Mouse (Mus musculus) kidney, postnatal 4 days (tissue): ENCODE results near the gene Neurl1a.
"Not testable (repeated sequence)": the region's sequence is repeated elsewhere in the genome, so short reads cannot be mapped to it uniquely, and the experiment has no call there.

Experiments
- DNase-seq, 2 experiments: peaks; one replicate each; pipeline ENCODE4 v3.0.0; 2021; ENCODE audit warnings: mixed read lengths in 2 of 2

Neurl1a gene

GRCm38 (mm10) chr19:47178431-47179271 lies at the start of gene Neurl1a:
TSS of gene Neurl1a (plus strand) at chr19:47178820.
- DNase-seq, result peak; percentile 69 to 77

DNA sequence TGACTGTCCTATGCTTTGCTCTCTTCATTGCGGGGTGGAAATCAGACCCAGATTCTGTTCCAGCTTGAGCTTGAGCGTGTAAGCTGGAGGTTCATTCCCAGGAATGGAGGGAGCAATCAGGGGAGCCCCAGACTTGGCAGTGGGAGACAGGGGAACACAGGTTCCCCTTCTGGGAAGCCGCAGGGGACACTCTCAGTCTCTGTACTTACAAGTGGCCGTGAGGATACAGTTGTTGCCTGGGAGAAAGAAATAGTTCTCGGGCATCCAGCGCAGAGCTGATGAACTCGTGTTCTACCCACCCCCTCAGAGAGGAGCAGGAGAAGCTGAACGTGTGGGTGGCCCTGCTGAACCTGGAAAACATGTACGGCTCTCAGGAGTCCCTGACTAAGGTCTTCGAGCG lies 49.8 kb upstream of the Neurl1a start:
- no peak for DNase-seq

DNA sequence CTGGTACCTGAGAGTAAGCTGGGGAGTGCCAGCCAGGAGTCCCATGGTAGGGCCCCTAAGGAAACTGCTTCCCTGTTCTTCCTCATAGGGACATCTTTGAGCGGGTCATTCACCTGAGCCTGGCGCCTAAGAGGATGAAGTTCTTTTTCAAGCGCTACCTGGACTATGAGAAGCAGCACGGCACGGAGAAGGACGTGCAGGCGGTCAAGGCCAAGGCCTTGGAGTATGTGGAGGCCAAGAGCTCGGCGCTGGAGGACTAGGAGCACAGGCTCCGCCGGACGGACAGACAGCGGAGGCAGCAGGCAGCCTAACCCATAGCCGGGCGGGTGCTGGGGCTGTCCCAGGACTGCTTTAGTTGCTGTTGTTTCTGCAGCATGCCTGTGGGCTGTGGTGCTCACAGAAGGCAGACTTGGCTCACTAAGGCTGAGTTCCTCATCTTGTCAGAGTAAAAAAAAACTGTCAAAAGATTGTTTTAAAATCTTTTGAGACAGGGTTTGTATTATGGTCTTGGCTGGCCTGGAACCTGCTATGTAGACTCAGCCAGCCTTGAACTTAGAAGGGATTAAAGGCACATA lies 48.0 kb upstream of the Neurl1a start:
- DNase-seq, result no peak

DNA sequence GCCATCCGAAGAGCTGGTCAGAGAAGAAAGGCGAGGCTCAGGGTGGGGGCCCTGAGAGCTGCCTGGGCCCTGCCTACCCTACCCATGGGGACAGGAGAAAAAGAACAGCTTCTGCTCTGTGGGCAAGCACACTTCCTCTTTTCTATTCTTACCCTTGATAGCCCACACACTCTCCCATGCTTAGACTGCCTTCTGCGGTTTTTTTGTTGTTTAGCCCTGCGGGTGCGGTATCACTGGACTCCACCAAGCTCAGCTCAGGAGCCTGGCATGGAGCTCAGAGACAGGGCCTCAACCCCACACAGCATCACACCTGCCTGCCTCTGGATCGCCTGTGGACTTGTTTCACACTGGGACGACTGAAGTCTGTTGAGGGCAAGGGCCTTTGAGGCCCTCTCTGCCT lies 45.5 kb upstream of the Neurl1a start:
- no peak for DNase-seq

DNA sequence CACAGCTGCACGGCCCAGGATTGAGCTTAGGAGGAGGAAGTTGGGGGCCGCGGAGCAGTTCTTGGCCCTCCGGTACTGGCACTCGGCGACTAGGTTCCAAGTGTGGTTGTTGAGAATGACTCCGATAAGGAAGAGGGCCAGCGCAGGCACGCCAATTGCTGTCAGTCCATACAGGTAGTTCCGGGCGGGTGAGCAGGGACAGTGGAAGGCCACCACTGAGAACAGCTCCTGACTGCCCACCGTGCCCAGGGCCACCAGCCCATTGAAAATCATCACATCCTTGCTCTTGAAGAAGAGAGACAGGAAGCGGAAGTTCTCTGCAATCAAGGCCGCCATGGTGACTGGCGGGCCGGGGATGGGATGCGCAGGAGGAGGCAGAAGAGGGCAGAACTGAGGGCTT lies 43.1 kb upstream of the Neurl1a start:
- no peak for DNase-seq

- DNase-seq, result no peak
Observed at GRCm38 (mm10) chr19:47136170-47136569, 42.5 kb upstream of the Neurl1a start.

- peak; percentile 55 to 64 for DNase-seq
Observed at GRCm38 (mm10) chr19:47137051-47137581, 41.5 kb upstream of the Neurl1a start.

DNA sequence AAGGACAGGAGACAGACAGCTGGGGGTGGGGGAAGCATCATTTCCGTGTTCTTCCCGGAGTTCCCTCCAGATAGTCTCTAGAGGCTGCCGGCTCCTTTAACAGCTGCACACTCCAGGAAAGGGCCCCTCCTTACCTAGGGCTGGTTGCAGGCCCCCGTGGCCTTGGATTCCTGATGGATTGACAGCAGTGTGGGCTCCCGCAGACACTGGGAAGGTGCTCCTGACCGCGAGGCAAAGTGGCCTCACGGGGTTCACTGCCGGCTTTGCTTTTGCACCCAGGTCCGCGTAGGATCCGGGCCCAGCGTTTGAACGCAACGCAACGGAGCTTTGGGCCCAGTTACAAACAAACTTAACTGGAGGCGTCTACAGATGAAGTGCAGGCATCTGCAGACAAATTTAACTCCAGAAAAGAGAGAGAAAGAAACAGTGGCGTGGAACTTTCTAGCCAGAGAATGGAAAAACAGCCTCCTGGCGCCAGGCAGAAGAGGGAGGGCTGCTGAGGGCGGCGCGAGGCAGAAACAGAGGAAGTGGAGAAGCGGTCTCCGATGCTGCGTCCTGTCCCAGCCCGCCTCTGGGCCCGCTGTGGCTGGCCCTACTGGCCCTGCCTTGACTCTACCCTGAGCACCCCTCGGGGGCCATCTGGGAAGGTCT lies 40.7 kb upstream of the Neurl1a start, which contains the start of gene Calhm2:
Gene Calhm2, minus strand, starts transcription at position 524 of the 651 bp plus-strand sequence.
- peak; percentile 72 to 78 for DNase-seq

- not testable (repeated sequence) for DNase-seq
Observed at GRCm38 (mm10) chr19:47139611-47140010, 39.0 kb upstream of the Neurl1a start.

DNA sequence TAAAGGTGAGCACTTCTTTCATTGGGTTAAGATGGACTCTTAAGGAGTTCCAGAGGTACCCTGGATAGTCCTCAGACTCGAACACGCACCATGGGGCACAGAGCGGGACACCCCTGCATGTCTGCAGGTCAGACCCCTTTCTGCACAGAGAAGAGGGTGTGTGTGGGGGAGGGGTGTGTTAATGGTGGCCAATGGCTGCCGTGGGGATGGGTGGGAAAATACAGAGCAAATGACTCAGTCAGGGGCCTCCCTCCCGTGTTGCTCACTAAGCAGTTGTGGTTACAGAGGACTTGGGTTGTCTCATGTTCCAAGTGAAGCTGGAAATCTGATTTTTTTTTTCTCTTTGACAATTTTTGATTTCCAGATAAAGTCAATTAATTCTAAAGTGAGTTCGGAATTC lies 36.2 kb upstream of the Neurl1a start:
- DNase-seq, result no peak

DNA sequence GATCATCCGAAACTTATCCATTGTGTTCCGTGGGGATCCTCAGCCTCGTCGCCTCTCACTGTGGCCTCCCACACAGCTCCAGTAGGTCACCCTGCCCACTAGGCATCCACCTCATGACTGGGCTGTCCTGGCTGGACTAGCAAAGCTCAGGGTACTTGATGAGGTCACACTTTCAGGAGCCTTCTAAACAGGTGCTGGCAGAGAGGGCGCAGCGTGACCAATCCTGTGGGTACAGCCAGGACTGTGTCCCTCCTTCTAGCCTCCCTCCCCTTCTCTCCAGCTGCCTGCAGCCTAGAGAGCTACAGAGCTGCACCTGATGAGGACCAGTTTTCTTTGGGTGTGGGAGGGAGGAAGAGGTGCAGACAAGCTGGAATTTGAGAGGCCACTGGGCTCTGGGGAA lies 34.5 kb upstream of the Neurl1a start, which contains the start of gene Calhm1:
Gene Calhm1, minus strand, starts transcription at position 101 of the 400 bp plus-strand sequence.
- no peak for DNase-seq

- DNase-seq, result no peak
Observed at GRCm38 (mm10) chr19:47148267-47148847, 30.3 kb upstream of the Neurl1a start.

DNA sequence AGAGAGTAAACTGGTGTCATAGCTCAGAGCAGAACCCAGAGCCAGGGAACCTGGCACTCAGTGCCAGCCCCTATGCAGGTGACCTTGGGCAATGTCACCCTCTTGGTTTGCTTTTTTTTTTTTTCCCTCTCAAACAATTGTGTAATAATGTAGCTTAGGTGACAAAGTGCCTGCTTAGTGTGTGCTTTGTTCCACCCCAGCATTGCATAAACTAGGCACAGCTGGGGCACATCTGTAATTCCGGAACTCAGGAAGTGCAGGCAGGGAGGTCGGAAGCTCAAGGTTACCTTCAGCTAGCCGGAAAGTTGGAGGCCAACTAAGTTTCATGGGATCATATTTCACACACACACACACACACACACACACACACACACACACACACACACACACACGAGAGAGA lies 28.8 kb upstream of the Neurl1a start:
- DNase-seq, result no peak

DNA sequence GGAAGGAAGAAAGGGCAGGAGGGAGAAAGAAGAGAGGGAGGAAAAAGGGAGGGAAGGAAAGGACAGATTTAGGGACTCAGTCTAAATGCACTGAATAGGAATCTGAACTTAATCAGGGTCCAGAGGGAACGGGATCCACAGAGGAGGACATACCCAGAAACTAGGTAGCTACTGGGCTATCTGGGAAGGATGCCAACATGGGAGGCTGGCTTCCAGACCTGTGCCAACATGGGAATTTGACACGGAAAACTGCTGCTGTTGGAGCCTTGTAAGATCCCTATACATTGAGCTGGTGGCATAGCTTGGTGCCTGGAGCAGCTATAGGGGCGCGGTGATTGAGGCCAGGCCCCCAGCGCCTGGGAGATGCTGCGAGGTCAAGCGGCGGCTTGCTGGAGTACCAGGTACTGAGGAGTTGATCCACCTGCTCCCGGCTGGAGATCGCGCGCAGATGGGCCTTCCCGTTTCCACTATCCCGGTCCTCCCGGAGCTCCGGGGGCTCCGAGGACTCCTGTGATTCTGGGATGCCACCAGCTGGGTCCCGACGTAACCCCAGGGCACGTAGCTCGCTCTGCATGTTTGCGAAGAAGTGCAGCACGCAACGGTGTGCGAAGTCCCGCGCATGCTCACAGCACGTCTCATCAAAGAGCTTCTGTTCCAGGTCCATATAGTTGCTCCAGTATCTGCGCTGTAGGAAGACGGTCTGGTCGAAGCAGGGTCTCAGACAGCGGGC lies 27.1 kb upstream of the Neurl1a start:
- DNase-seq, result no peak

DNA sequence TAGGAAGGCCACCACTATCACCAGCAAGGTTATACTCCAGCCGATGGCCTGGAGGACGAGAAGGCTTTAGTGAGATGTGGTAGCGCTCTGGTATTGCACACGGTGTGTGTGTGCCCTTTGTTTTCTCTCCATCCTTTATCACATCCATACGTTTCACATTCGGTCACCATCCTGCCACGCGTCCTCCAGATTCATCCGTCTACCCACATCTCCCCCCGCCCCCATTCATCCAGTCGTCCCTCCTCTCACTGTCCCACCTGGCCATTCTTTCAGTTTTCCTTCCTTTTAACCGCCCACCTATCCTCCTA lies 26.6 kb upstream of the Neurl1a start:
- no peak for DNase-seq

DNA sequence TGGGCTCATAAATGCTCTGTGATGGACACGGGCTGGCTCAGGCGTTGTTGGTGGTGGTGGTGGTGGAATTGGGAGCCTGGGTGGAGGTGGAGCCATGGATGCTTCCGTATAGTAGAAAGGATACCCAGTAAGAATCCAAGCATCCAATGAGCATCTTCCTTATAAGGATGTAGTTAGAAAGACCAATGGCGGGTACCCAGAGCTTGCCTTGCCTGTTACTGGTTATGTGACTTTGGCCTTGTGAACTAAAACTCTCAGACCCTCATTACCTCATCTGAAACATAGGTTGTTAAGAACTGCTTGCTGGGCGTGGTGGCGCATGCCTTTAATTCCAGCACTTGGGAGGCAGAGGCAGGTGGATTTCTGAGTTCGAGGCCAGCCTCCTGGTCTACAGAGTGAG lies 24.9 kb upstream of the Neurl1a start:
- DNase-seq, result no peak

DNA sequence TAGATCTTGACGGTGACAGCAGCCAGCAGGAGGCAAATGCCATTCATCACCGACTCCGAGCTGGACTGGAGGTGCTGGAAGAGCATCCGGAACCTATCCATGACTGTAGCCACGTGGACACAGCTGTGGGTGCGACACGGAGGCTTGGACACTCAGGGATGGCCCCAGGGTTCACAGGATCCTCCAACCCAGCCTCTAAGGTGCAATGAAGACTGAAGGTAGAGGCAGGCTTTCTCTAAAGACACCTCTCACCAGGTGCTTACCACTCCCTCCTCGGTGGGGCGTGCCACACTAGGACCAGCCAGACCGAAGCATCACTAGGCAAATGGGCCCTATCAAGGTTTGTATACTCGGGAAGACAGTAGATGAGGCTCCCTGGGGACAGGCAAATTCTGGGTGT lies 21.0 kb upstream of the Neurl1a start, which contains the start of gene Calhm3:
Gene Calhm3, minus strand, starts transcription at position 101 of the 400 bp plus-strand sequence.
- DNase-seq, result no peak

- no peak for DNase-seq
Observed at GRCm38 (mm10) chr19:47161669-47162068, 17.0 kb upstream of the Neurl1a start.

GRCm38 (mm10) chr19:47163176-47163744 lies 15.4 kb upstream of the Neurl1a start:
- no peak for DNase-seq

- DNase-seq, result no peak
Observed at GRCm38 (mm10) chr19:47166758-47167157, 11.9 kb upstream of the Neurl1a start.

DNA sequence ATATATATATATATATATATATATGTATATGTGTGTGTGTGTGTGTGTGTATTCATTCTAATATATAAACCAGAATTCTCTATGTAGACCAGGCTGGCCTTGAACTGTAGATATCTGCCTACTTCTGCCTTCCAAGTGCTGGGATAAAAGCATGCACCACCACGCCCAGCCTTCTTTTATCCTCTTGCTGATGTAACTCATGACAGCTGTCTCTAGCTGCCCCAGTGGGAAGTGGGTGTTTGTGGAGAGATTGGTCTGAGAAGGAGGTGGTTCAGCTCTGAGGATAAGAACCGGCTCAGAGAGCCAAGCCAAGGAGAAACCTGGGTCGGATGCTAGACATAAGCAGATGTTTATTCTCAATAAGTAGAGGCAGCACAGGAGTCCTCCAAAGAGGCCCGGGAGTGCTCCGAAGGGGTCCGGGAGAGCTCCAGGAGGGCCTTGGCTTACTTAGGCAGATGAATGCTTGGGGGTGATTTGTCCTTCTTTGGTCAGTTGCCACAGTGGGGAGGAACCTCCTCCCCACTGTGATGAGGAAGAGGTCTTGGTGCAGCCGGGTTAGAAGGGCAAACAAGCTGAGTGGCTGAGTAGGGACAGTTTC lies 10.9 kb upstream of the Neurl1a start:
- DNase-seq, result no peak

- DNase-seq, result peak; percentile 17 to 44
Observed at GRCm38 (mm10) chr19:47168223-47168622, 10.4 kb upstream of the Neurl1a start.
